Mouse (Mus musculus): ENCODE data around the gene Spout1.
"Not testable (repeated sequence)": the region's sequence is repeated elsewhere in the genome, so short reads cannot be mapped to it uniquely, and the experiment has no call there.

Spout1 gene

DNA sequence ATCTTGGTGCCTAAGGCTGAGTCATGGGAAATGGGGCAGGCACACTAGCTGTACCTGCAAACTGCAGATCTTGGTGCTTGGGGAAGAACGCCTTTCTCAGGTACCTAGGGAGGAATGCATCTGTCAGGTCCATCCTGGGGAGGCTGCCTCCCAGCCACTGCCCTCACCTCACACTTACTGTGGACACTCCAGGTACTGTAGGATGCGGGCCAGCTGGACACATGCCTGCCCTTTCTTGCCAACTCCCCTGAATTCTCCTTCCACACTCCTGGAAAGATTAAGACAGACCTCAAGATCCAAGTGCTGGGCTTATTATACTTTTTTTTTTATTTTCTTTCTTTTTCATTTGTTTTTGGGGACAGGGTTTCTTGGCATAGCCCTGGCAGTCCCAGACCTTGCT, 1.7 kb downstream of the Spout1 start:
- DNase-seq, result no peak

DNA sequence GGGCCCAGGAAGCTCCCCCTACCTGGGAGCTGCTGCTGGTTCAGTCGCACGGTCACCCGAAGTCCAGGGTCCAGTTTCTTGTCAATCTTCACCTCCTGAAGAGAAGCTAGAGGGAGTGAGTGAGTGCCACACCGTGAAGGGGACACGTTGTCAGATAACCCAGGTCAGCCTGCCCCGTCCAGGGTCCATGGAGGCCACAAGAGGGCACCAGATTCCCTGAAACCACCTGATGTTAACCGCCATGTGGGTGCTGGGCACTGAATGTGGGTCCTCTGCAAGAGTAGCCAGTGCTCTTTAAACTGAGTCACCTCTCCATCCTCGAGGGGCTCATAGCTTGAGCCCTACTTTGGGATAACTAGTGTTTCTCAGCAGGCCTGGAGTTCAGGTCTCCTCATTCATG, 2.4 kb downstream of the Spout1 start:
- DNase-seq, result no peak

- DNase-seq, result no peak
These were observed 4.6 kb downstream of the Spout1 start for GRCm38 (mm10) chr2:30173541-30174240.

- no peak for DNase-seq
These were observed 6.3 kb downstream of the Spout1 start for GRCm38 (mm10) chr2:30171997-30172382.

- DNase-seq, result peak; percentile 87
These were observed 6.8 kb downstream of the Spout1 start, which contains the start of gene Endog for GRCm38 (mm10) chr2:30171371-30171996. Gene Endog, plus strand, starts transcription at chr2:30171493.

DNA sequence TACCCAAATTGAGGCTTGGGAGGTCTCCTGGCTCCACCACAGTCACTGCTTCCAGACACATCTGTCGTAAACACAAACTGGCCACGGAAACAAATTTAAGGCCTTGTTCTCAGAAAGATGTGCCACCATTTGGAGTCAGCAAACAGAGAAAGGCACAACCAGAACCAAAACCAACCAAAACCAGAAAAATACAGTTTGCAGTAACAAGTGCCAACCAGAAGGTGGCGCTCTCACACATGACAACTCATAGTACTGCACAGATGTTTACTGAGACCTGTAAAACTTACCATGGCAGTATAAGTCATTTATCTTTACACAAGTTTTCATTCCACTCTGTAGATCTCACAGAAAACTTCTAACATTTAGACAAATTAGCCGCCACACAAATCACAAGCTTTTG, 11.6 kb downstream of the Spout1 start:
- no peak for DNase-seq

DNA sequence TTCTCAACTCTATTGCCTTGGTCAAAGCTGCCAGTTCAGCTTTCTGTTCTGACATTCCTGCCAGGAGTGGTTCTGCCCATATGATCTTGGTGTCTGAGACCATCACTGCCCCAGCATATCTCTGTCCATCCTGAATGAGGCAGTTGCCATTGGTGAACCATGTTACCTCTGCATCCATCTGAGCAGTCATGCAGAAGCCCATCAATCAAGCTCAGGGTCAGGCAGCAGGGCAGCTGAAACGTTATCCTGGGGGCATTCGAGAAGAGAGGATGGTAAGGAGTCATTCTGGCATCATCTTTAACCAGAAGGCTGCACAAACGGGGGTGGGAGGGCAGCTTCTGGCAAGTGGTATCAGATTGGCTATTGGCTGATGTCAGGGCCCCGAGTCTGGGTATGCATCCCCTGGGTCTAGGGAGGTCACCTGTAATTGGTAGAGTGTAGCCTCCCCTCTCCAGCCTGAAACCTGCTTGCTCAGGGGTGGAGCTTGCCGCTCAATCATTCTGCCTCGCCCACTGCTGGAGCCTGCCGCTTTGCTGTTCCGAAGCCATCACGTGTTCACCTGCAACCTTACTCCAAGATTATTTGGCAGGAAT, 13.8 kb downstream of the Spout1 start:
- DNase-seq, result no peak

GRCm38 (mm10) chr2:30161809-30162208, 16.4 kb downstream of the Spout1 start:
- DNase-seq, result peak; percentile 40

- not testable (repeated sequence) for DNase-seq
These were observed 18.4 kb downstream of the Spout1 start for GRCm38 (mm10) chr2:30159871-30160270.

GRCm38 (mm10) chr2:30152616-30153015, 25.6 kb downstream of the Spout1 start:
- DNase-seq, result no peak

- no peak for DNase-seq
These were observed 26.4 kb downstream of the Spout1 start for GRCm38 (mm10) chr2:30151840-30152239.

GRCm38 (mm10) chr2:30147466-30147865, 30.8 kb downstream of the Spout1 start:
- peak; percentile 81 for DNase-seq

- no peak for DNase-seq
These were observed 33.8 kb downstream of the Spout1 start for GRCm38 (mm10) chr2:30144436-30144835.

GRCm38 (mm10) chr2:30140021-30140420, 38.2 kb downstream of the Spout1 start:
- DNase-seq, result not testable (repeated sequence)

DNA sequence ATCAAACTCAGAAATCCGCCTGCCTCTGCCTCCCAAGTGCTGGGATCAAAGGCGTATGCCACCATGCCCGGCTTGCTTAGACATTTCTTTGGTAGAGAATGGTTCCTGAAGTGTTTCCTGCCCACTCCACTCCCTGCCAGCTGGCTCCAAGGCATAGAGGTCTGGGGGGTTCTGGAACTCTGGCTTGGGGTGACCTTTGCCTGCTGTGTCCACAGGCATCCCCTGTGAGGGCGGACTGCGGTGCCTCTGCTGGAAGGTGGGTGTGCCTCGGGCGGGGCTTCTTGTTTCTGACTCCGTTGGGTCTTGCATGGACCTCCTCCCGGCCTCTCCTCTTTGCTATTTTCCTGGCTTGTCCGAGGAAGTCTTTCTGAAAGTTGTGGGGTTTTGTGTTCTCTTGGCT, 41.8 kb downstream of the Spout1 start:
- DNase-seq, result no peak

DNA sequence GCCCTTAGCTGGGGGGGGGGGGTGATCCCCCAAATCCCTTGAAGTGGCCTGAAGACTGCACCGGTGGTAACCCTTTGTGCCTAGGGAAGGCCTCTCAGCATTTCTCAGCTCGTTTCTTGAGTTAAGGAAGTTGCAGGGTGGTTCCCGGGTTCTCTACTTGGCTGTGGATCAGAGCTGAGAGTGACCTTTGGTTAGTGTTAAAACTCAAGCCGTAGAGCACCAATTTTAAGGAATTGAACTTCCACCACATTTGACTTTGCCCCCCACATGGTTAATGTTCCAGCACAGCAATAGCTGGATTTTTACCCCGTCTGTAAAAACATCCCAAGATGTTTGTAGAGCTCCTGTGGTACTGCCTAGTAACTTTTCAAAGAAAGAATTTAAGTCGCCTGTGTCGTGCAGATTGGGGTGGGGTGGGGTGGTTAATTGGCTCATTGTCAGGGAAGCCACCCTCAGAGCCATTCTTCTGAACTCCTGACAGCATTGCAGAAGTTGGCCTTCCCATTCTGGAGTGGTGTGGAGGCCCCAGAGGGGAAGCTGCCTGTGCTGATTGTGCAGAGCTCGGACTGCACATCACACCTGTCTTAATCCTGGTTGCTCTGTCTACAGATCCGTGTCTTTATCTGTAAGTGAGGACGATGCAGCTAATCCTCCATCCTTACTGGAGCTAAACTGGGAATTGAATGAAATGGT, 43.2 kb downstream of the Spout1 start:
- no peak for DNase-seq

GRCm38 (mm10) chr2:30134378-30134711, 43.9 kb downstream of the Spout1 start:
- DNase-seq, result no peak

- DNase-seq, result peak; percentile 98
These were observed 44.5 kb downstream of the Spout1 start, which contains the start of gene Tbc1d13 for GRCm38 (mm10) chr2:30133613-30134377. Gene Tbc1d13, plus strand, starts transcription at chr2:30133746.

- peak; percentile 47 for DNase-seq
These were observed 45.3 kb downstream of the Spout1 start for GRCm38 (mm10) chr2:30132801-30133612.

DNA sequence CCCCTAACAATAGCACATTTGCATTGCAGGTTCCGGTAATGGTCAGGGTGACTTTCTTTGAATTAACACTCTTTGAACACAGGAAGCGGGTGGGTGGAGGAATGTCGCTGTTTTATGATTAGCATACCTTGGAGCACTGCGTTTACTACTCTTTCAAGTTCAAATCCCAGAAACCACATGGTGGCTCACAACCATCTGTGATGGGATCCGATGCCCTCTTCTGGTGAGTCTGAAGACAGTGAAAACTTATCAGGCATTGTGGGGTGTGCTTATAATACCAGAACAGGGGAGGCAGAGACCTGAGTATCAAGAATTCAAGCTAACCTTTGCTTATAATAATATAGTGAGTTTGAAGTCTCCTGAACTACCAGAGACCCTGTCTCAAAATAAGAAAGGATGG, 47.0 kb downstream of the Spout1 start:
- DNase-seq, result not testable (repeated sequence)

- DNase-seq, result no peak
These were observed 48.1 kb downstream of the Spout1 start for GRCm38 (mm10) chr2:30130156-30130555.

GRCm38 (mm10) chr2:30128789-30129188, 49.5 kb downstream of the Spout1 start:
- DNase-seq, result peak; percentile 47

Measured in lung, postnatal 14 days (tissue).